Mouse (Mus musculus) kidney, postnatal 0 days (tissue): ENCODE results near the gene Gm1140. TPM values are rescaled to one million over a fixed set of nuclear protein-coding genes. Genes with fewer than 3 reads are reported as not detected.
"Not testable (repeated sequence)": the region's sequence is repeated elsewhere in the genome, so short reads cannot be mapped to it uniquely, and the experiment has no call there.

ENCODE experiments used
- ATAC-seq: fragments of 200-750 bp; cut with Nextera tagmentation; replicated peaks from 2 replicates; pipeline ENCODE4 v1.8.0; 2017; ENCODE audit warnings: low read depth, moderate number of reproducible peaks, moderate TSS enrichment, moderate library complexity; ENCODE audit not compliant: low FRiP score
- DNase-seq: peaks from one replicate; pipeline ENCODE4 v3.0.0-alpha.2; 2016; ENCODE audit warnings: low spot score
- H3K27ac ChIP-seq: fragments of 300-500 bp; sonication (generic); 2 replicates; pipeline ENCODE4 v1.5.1; 2014; ENCODE audit warnings: mild to moderate bottlenecking
- H3K27me3 ChIP-seq: fragments of 300-500 bp; sonication (generic); 2 replicates; pipeline ENCODE4 v1.6.1; 2014; ENCODE audit warnings: low read length, mixed read lengths; ENCODE audit not compliant: insufficient read depth
- H3K36me3 ChIP-seq: fragments of 300-500 bp; sonication (generic); 2 replicates; pipeline ENCODE4 v1.6.1; 2014; ENCODE audit warnings: low read length, mixed read lengths; ENCODE audit not compliant: insufficient read depth
- H3K4me1 ChIP-seq: fragments of 300-500 bp; sonication (generic); replicated peaks from 2 replicates; pipeline ENCODE4 v1.6.1; 2014; ENCODE audit warnings: antibody characterized with exemption, low read length, mixed read lengths; ENCODE audit not compliant: insufficient read depth
- H3K4me2 ChIP-seq: fragments of 300-500 bp; sonication (generic); 2 replicates; pipeline ENCODE4 v1.6.1; 2014; ENCODE audit warnings: mild to moderate bottlenecking, low read length, moderate library complexity, mixed read lengths
- H3K4me3 ChIP-seq: fragments of 300-500 bp; sonication (generic); replicated peaks from 2 replicates; pipeline ENCODE4 v1.5.1; 2014; ENCODE audit warnings: low read depth, low read length
- H3K9ac ChIP-seq: fragments of 300-500 bp; sonication (generic); 2 replicates; pipeline ENCODE4 v1.6.1; 2014; ENCODE audit warnings: low read depth, low read length
- H3K9me3 ChIP-seq: fragments of 300-500 bp; sonication (generic); replicated peaks from 2 replicates; pipeline ENCODE4 v1.6.1; 2016; ENCODE audit warnings: low read length, inconsistent platforms, mixed read lengths
- WGBS: fragments of 180-500 bp; shearing (Covaris S2); extraction: QIAGEN DNeasy Blood & Tissue Kit; methylation state at CpG from one replicate; pipeline ENCODE4 v1.1.7; 2014; 5-methylcytosine and 5-hydroxymethylcytosine counted together
- polyA plus RNA-seq: library from polyadenylated mRNA; unstranded; fragments of >200 nt; fragmentation: Nextera tagmentation; extraction: Ambion mirVana; gene quantifications from 2 replicates; pipeline ENCODE4 v1.2.1, GENCODE M21; 2015

Gene Gm1140
- polyA plus RNA-seq: not detected in 2 replicates

DNA sequence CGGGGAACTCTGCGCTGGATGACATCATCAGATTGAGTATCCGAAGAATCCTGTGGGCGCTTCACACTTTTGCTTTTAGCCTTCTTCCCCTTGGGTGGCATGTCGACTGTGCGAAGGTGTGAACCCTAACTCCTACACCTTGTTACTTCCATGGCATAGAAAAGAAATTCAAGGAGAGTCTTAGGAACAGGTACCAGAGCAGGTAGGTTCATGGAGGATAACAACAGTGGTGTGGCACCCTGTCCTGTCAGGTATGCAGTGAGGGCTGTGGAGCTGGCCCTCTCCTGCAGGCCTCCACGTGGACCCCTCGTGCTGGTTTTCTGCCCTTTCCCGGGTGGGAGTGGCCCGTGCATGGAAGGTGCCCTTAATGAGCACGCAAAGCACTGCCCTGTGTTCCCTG is at the start of gene Gm1140:
Gene Gm1140, minus strand, starts transcription at position 101 of the 400 bp plus-strand sequence.
- H3K36me3 ChIP-seq, H3K4me2 ChIP-seq, DNase-seq, H3K4me1 ChIP-seq, ATAC-seq, H3K4me3 ChIP-seq, H3K27me3 ChIP-seq, H3K9ac ChIP-seq, H3K9me3 ChIP-seq, H3K27ac ChIP-seq: not testable (repeated sequence)
- WGBS: 79% methylated on average over 5 of the region's 11 CpGs

DNA sequence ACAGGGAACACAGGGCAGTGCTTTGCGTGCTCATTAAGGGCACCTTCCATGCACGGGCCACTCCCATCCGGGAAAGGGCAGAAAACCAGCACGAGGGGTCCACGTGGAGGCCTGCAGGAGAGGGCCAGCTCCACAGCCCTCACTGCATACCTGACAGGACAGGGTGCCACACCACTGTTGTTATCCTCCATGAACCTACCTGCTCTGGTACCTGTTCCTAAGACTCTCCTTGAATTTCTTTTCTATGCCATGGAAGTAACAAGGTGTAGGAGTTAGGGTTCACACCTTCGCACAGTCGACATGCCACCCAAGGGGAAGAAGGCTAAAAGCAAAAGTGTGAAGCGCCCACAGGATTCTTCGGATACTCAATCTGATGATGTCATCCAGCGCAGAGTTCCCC is 2.0 kb upstream of the Gm1140 start, which contains the start of gene Gm14692:
Gene Gm14692, plus strand, starts transcription at position 301 of the 400 bp plus-strand sequence.
- H3K27me3 ChIP-seq, ATAC-seq, H3K9me3 ChIP-seq, DNase-seq, H3K27ac ChIP-seq, H3K9ac ChIP-seq, H3K4me3 ChIP-seq, H3K4me2 ChIP-seq, H3K36me3 ChIP-seq, H3K4me1 ChIP-seq: not testable (repeated sequence)
- 84% methylated on average over 3 of the region's 10 CpGs for WGBS

Other genes with a start within 250 kb of the Gm1140 start
- gene Gm14692, start 2.1 kb upstream of the Gm1140 start, polyA plus RNA-seq: not detected in 2 replicates
- not detected in 2 replicates for gene 4933436I01Rik, start 227.9 kb upstream of the Gm1140 start, polyA plus RNA-seq